Comparison of ENCODE assay signal across 7 mouse cellular contexts in genomic region chr16:24487782-24488241, GRCm38 (mm10).
DNase-seq lines count a peak whose midpoint lies in the region; ATAC-seq and TF ChIP-seq lines count a peak whose summit lies in the region.

No protein-coding gene starts in this region.

- TF ChIP-seq POLR2A in heart, adult 2 months (IDR thresholded peaks at IDR 0.05; ENCODE audit: insufficient read depth, low read depth, low read length), result no peak

- no peak overlapping the region for H3K4me2 ChIP-seq in midbrain, embryonic 13.5 days (replicated peaks)

- H3K9ac ChIP-seq in midbrain, embryonic 13.5 days (replicated peaks), result no peak overlapping the region
- no peak overlapping the region for H3K9ac ChIP-seq in heart, adult 2 months (ENCODE audit: low read depth, low read length)

- TF ChIP-seq EP300 in heart, adult 2 months (IDR thresholded peaks at IDR 0.05; ENCODE audit: insufficient read depth, low read depth, low read length), result peak; percentile 26; the same call in 1 of the 2 replicates

- H3K27me3 ChIP-seq in midbrain, embryonic 13.5 days, result no peaks in the 10 kb centered on the region
- H3K27me3 ChIP-seq in midbrain, embryonic 10.5 days (ENCODE audit: low read depth, poor library complexity, severe bottlenecking), result no peaks in the 10 kb centered on the region
- no peaks in the 10 kb centered on the region for H3K27me3 ChIP-seq in heart, adult 2 months (ENCODE audit: control insufficient read depth, insufficient read depth, low read length)

- intact Hi-C loops in heart, adult 2 months (cut with DNase I), result loop anchor here (5.0 kb wide), 3 partner anchors 96 to 501 kb away; partner anchors contain the start of genes Bcl6, Gm37419 and Lpp

- TF ChIP-seq CTCF in heart, adult 2 months (IDR thresholded peaks at IDR 0.05), result peak; percentile 45

- H3K9me3 ChIP-seq in midbrain, embryonic 13.5 days, result no peaks in the 10 kb centered on the region
- no peaks in the 10 kb centered on the region for H3K9me3 ChIP-seq in midbrain, embryonic 10.5 days (replicated peaks)

- no peak for ATAC-seq in midbrain, embryonic 13.5 days
- peak; percentile 57; the same call in 1 of the 2 replicates for ATAC-seq in common myeloid progenitor, adult 5-6 weeks (replicated peaks; ENCODE audit: low read depth, poor library complexity, severe bottlenecking)
- ATAC-seq in monocyte, adult 5-6 weeks (replicated peaks; ENCODE audit: insufficient number of reproducible peaks, low FRiP score, low TSS enrichment, poor library complexity, severe bottlenecking), result peak; percentile 74

- H3K79me2 ChIP-seq in heart, adult 2 months (replicated peaks; ENCODE audit: control insufficient read depth, insufficient read depth, low read length), result no peaks in the 10 kb centered on the region

- no peaks in the 10 kb centered on the region for H3K36me3 ChIP-seq in midbrain, embryonic 13.5 days
- H3K36me3 ChIP-seq in midbrain, embryonic 10.5 days, result no peaks in the 10 kb centered on the region
- H3K36me3 ChIP-seq in heart, adult 2 months (ENCODE audit: control insufficient read depth, insufficient read depth, low read length), result peaks cover 4% of the 10 kb centered on the region

- DNase-seq in midbrain, embryonic 10.5 days (ENCODE audit: low spot score), result no peak
- peak; percentile 78 to 85 for DNase-seq in heart, adult 2 months
- peak; percentile 67 to 81 for DNase-seq in kidney, postnatal 36 days
- no peak for DNase-seq in urinary bladder, postnatal 36 days (ENCODE audit: low spot score in 2 of 2)

- peaks cover 31% of the 10 kb centered on the region for H3K4me1 ChIP-seq in midbrain, embryonic 13.5 days (replicated peaks)
- peaks cover 29% of the 10 kb centered on the region for H3K4me1 ChIP-seq in midbrain, embryonic 10.5 days
- H3K4me1 ChIP-seq in heart, adult 2 months (ENCODE audit: control insufficient read depth, insufficient read depth, low read length), result peaks cover 20% of the 10 kb centered on the region

- H3K4me3 ChIP-seq in midbrain, embryonic 13.5 days (replicated peaks), result no peak overlapping the region
- H3K4me3 ChIP-seq in midbrain, embryonic 10.5 days, result no peak overlapping the region
- no peak overlapping the region for H3K4me3 ChIP-seq in heart, adult 2 months

- 59% methylated on average over 6 of the region's 6 CpGs for WGBS in midbrain, embryonic 13.5 days
- WGBS in midbrain, embryonic 10.5 days, result 76% methylated on average over 6 of the region's 6 CpGs
- WGBS in heart, adult 2 months, result 14% methylated on average over 6 of the region's 6 CpGs

- peak overlapping the region; percentile 35; the same call in 1 of the 2 replicates for H3K27ac ChIP-seq in midbrain, embryonic 13.5 days
- H3K27ac ChIP-seq in midbrain, embryonic 10.5 days (replicated peaks), result no peak overlapping the region
- H3K27ac ChIP-seq in heart, adult 2 months, result peak overlapping the region; percentile 82

Comparison
In these comparisons a context has a peak if more than half of its experiments do, and no peak if none do; other contexts are left out.
1. DNase-seq: peak in heart, adult 2 months (2 of 2) and kidney, postnatal 36 days (2 of 2); none in midbrain, embryonic 10.5 days (single experiment) and urinary bladder, postnatal 36 days (0 of 2).